Mouse (Mus musculus) neural tube, embryonic 14.5 days (tissue): ENCODE measurements around the gene Isca2. TPM values are rescaled to one million over a fixed set of nuclear protein-coding genes. Genes with fewer than 3 reads are reported as not detected.

Experiments used
- ATAC-seq: fragments of 200-750 bp; cut with Nextera tagmentation; 2 replicates; pipeline ENCODE4 v1.8.0; 2017; ENCODE audit warnings: low read depth, mild to moderate bottlenecking, moderate TSS enrichment, moderate library complexity
- H3K27ac ChIP-seq: fragments of 300-500 bp; sonication (generic); 2 replicates; pipeline ENCODE4 v1.5.1; 2014; ENCODE audit warnings: low read depth, mild to moderate bottlenecking, control low read depth, low read length, moderate library complexity, mixed read lengths
- H3K27me3 ChIP-seq: fragments of 300-500 bp; sonication (generic); 2 replicates; pipeline ENCODE4 v1.6.1; 2014; ENCODE audit warnings: low read length; ENCODE audit not compliant: control insufficient read depth, insufficient read depth
- H3K36me3 ChIP-seq: fragments of 300-500 bp; sonication (generic); 2 replicates; pipeline ENCODE4 v1.6.1; 2014; ENCODE audit warnings: low read length, mixed read lengths; ENCODE audit not compliant: control insufficient read depth, insufficient read depth
- H3K4me1 ChIP-seq: fragments of 300-500 bp; sonication (generic); 2 replicates; pipeline ENCODE4 v1.6.1; 2014; ENCODE audit warnings: low read length; ENCODE audit not compliant: control insufficient read depth, insufficient read depth
- H3K4me2 ChIP-seq: fragments of 300-500 bp; sonication (generic); 2 replicates; pipeline ENCODE4 v1.6.1; 2014; ENCODE audit warnings: mild to moderate bottlenecking, low read depth, low read length, control low read depth
- H3K4me3 ChIP-seq: fragments of 300-500 bp; sonication (generic); 2 replicates; pipeline ENCODE4 v1.5.1; 2014; ENCODE audit warnings: low read depth, low read length, control low read depth, mixed read lengths
- H3K9ac ChIP-seq: fragments of 300-500 bp; sonication (generic); replicated peaks from 2 replicates; pipeline ENCODE4 v1.6.1; 2014; ENCODE audit warnings: low read depth, mild to moderate bottlenecking, control low read depth, low read length, mixed read lengths
- H3K9me3 ChIP-seq: fragments of 300-500 bp; sonication (generic); 2 replicates; pipeline ENCODE4 v1.6.1; 2016; ENCODE audit warnings: low read length; ENCODE audit not compliant: control insufficient read depth
- WGBS: fragments of 180-500 bp; shearing (Covaris S2); extraction: QIAGEN DNeasy Blood & Tissue Kit; methylation state at CpG from one replicate; pipeline ENCODE4 v1.1.7; 2014; 5-methylcytosine and 5-hydroxymethylcytosine counted together
- polyA plus RNA-seq: library from polyadenylated mRNA; unstranded; fragments of >200 nt; fragmentation: Nextera tagmentation; extraction: Ambion mirVana; gene quantifications from 2 replicates; pipeline ENCODE4 v1.2.1, GENCODE M21; 2014

The Isca2 gene
- polyA plus RNA-seq, 1 experiment from 2014 or later = 137 TPM

DNA sequence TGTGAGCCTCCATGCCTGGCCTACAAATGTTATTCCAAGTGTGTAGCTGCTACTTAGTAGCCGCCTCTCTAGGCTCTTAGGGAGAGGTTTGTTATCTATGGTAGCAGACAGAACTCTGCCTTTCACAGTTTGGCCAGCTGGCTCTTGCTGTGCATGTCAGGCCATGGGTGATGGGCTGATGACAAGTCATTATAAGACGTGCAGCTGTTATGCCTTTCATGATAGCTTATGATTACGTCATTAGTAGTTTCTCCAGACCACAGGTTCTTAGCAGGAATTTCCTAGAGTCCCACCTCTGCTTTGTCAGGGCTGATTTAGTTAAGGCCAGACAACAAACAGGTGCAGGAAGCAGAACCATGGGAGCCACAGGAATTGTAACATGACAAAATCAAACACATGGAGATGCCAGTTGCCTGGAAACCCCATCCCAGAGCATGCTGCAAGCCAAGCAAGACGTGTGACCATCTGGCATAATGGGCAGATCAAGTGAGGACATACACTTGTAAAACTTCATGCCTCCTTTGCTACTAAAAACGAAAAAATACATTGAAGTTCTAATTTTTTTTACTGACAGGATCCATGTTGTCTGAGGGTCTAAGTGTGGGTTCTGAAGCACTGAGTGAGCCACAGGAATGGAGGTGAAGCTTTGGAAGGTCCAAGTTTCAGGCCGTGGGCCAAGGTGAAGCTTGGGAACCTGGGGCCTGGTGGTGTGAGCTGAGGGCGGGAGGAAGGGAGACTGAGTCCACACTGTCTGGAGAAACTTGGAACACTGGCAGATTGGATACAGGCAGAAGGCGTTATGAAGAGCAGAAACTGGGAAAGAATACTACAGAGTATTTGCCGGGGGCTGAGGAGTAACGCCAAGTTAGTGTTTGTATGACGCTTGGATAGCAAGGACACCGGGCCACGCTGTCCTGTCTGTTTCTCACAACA is 46.5 kb downstream of the Isca2 start:
- Histone ChIP-seq H3K4me3 (no peak overlapping the region), H3K36me3 (no peaks in the 10 kb centered on the region), H3K9ac (no peak overlapping the region), H3K27ac (no peak overlapping the region), H3K9me3 (no peaks in the 10 kb centered on the region), H3K4me2 (no peak overlapping the region), H3K27me3 (no peaks in the 10 kb centered on the region), H3K4me1 (no peaks in the 10 kb centered on the region)
- no peak for ATAC-seq
- WGBS = 87% methylated on average over 13 of the region's 13 CpGs

DNA sequence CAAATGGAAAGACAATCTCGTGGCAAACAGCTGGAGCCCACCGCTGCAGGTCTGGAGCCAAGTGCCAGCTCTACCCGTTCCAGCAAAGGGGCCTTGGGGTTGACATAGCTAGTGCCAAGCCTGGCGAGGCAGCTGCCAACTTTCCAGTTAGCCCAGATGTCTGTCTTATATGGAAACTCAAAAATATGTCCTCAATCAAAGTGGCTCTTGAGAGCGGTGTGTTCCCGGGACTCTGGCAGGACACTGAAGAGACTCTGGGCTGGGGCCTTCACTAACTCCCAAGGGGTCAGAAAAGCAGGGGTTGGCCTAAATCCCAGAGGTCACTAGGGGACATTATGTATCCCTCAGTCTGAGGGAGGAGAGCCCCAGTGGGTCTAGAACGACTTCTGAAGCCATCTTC is 50.5 kb downstream of the Isca2 start:
- WGBS = 78% methylated on average over 7 of the region's 7 CpGs
- no peak overlapping the region for H3K4me2 ChIP-seq
- no peak overlapping the region for H3K27ac ChIP-seq
- no peak for ATAC-seq
- no peaks in the 10 kb centered on the region for H3K4me1 ChIP-seq
- H3K36me3 ChIP-seq = no peaks in the 10 kb centered on the region
- H3K9me3 ChIP-seq = no peaks in the 10 kb centered on the region
- no peak overlapping the region for H3K4me3 ChIP-seq
- no peaks in the 10 kb centered on the region for H3K27me3 ChIP-seq
- H3K9ac ChIP-seq = no peak overlapping the region

DNA sequence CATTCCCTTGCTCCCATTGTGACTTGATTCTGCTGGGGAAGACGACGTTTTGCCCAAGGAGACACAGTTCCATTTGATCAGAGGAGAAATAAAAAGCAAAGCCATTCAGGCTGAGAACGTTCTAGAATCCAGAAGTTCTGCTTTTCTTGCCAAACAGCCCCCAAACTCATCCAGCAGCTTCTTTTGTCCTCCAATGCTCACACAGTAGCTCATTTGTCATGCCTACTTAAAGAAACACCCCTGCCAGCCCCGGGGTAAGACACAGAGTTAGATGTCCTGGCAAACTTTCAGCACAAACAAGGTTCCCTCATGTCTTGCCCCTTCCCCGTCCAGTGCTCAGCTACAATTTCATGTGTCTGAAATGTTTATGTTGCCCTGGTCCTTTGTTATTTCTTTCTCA is 51.2 kb downstream of the Isca2 start:
- Histone ChIP-seq H3K9ac (no peak overlapping the region), H3K4me3 (no peak overlapping the region), H3K27ac (no peak overlapping the region), H3K27me3 (no peaks in the 10 kb centered on the region), H3K4me1 (no peaks in the 10 kb centered on the region), H3K36me3 (no peaks in the 10 kb centered on the region), H3K9me3 (no peaks in the 10 kb centered on the region), H3K4me2 (no peak overlapping the region)
- WGBS = 54% methylated on average over 5 of the region's 5 CpGs
- ATAC-seq = no peak

Other genes with a start within 250 kb of the Isca2 start
- gene Vsx2, start 203.5 kb upstream of the Isca2 start, polyA plus RNA-seq = 7.2 and 8.0 TPM in 2 replicates
- 11.2 and 13.1 TPM in 2 replicates for gene Abcd4, start 155.8 kb upstream of the Isca2 start, polyA plus RNA-seq
- gene Vrtn, start 132.2 kb upstream of the Isca2 start, polyA plus RNA-seq = not detected in 2 replicates
- gene Syndig1l, start 74.4 kb upstream of the Isca2 start, polyA plus RNA-seq = 8.0 and 11.2 TPM in 2 replicates
- 46.8 and 57.8 TPM in 2 replicates for gene Npc2, start 99 bp upstream of the Isca2 start, polyA plus RNA-seq
- gene Ltbp2, start 103.3 kb downstream of the Isca2 start, polyA plus RNA-seq = 0.15 and 0.17 TPM in 2 replicates
- gene Fcf1, start 197.6 kb downstream of the Isca2 start, polyA plus RNA-seq = 78.5 and 94.1 TPM in 2 replicates
- gene Arel1, start 197.6 kb downstream of the Isca2 start, polyA plus RNA-seq = 40.4 and 46.0 TPM in 2 replicates
- 53.5 and 54.7 TPM in 2 replicates for gene Ylpm1, start 223.1 kb downstream of the Isca2 start, polyA plus RNA-seq